Mouse (Mus musculus) liver, embryonic 11.5 days (tissue): ENCODE results near the gene Ampd2. TPM values are rescaled to one million over a fixed set of nuclear protein-coding genes. Genes with fewer than 3 reads are reported as not detected.
A peak's percentile ranks its signal among the peaks of the same experiment; 100 is the strongest.

Experiments used
- ATAC-seq: fragments of 200-750 bp; cut with Nextera tagmentation; replicated peaks from 2 replicates; pipeline ENCODE4 v1.8.0; 2017; ENCODE audit warnings: moderate number of reproducible peaks, mild to moderate bottlenecking, moderate TSS enrichment, moderate library complexity; ENCODE audit not compliant: low FRiP score
- DNase-seq: peaks from one replicate; pipeline ENCODE4 v3.0.0-alpha.2; 2017; ENCODE audit warnings: low spot score
- H3K27ac ChIP-seq: fragments of 300-500 bp; sonication (generic); 2 replicates; pipeline ENCODE4 v1.5.1; 2014; ENCODE audit warnings: mild to moderate bottlenecking, low read depth, low read length, control low read depth
- H3K27me3 ChIP-seq: fragments of 300-500 bp; sonication (generic); replicated peaks from 2 replicates; pipeline ENCODE4 v1.6.1; 2014; ENCODE audit warnings: low read length, mixed read lengths; ENCODE audit not compliant: control insufficient read depth, insufficient read depth
- H3K36me3 ChIP-seq: fragments of 300-500 bp; sonication (generic); 2 replicates; pipeline ENCODE4 v1.6.1; 2014; ENCODE audit warnings: mild to moderate bottlenecking, low read length, moderate library complexity, mixed read lengths; ENCODE audit not compliant: control insufficient read depth, insufficient read depth
- H3K4me1 ChIP-seq: fragments of 300-500 bp; sonication (generic); replicated peaks from 2 replicates; pipeline ENCODE4 v1.6.1; 2014; ENCODE audit warnings: low read length, mixed read lengths; ENCODE audit not compliant: control insufficient read depth, insufficient read depth
- H3K4me2 ChIP-seq: fragments of 300-500 bp; sonication (generic); 2 replicates; pipeline ENCODE4 v1.6.1; 2014; ENCODE audit warnings: mild to moderate bottlenecking, control low read depth, moderate library complexity
- H3K4me3 ChIP-seq: fragments of 300-500 bp; sonication (generic); 2 replicates; pipeline ENCODE4 v1.5.1; 2014; ENCODE audit warnings: low read depth, low read length, control low read depth
- H3K9ac ChIP-seq: fragments of 300-500 bp; sonication (generic); 2 replicates; pipeline ENCODE4 v1.6.1; 2014; ENCODE audit warnings: low read depth, low read length, control low read depth
- H3K9me3 ChIP-seq: fragments of 300-500 bp; sonication (generic); 2 replicates; pipeline ENCODE4 v1.6.1; 2016; ENCODE audit warnings: low read length, inconsistent platforms, mixed read lengths; ENCODE audit not compliant: control insufficient read depth
- WGBS: fragments of 180-500 bp; shearing (Covaris S2); extraction: QIAGEN DNeasy Blood & Tissue Kit; methylation state at CpG from one replicate; pipeline ENCODE4 v1.1.7; 2014; 5-methylcytosine and 5-hydroxymethylcytosine counted together
- polyA plus RNA-seq: library from polyadenylated mRNA; unstranded; fragments of >200 nt; fragmentation: Nextera tagmentation; extraction: Ambion mirVana; gene quantifications from 2 replicates; pipeline ENCODE4 v1.2.1, GENCODE M21; 2014

Gene Ampd2
- polyA plus RNA-seq, 1 experiment from 2014 or later = 119 TPM

GRCm38 (mm10) chr3:108124131-108124530, 37.7 kb upstream of the Ampd2 start:
- Histone ChIP-seq H3K27ac (no peak overlapping the region), H3K9me3 (no peaks in the 10 kb centered on the region), H3K4me2 (no peak overlapping the region), H3K4me3 (no peak overlapping the region), H3K9ac (no peak overlapping the region), H3K27me3 (no peaks in the 10 kb centered on the region), H3K4me1 (peaks cover 17% of the 10 kb centered on the region), H3K36me3 (peaks cover 12% of the 10 kb centered on the region)
- DNase-seq (no peak), ATAC-seq (no peak)
- 47% methylated on average over 1 of the region's 1 CpGs for WGBS

GRCm38 (mm10) chr3:108123242-108123641, 36.8 kb upstream of the Ampd2 start:
- no peak overlapping the region for H3K27ac ChIP-seq
- H3K9ac ChIP-seq = no peak overlapping the region
- no peak overlapping the region for H3K4me3 ChIP-seq
- H3K4me1 ChIP-seq = peaks cover 8% of the 10 kb centered on the region
- ATAC-seq (no peak), DNase-seq (no peak)
- no peak overlapping the region for H3K4me2 ChIP-seq
- no peaks in the 10 kb centered on the region for H3K27me3 ChIP-seq
- H3K9me3 ChIP-seq = no peaks in the 10 kb centered on the region
- WGBS = 88% methylated on average over 5 of the region's 5 CpGs
- H3K36me3 ChIP-seq = peaks cover 13% of the 10 kb centered on the region

DNA sequence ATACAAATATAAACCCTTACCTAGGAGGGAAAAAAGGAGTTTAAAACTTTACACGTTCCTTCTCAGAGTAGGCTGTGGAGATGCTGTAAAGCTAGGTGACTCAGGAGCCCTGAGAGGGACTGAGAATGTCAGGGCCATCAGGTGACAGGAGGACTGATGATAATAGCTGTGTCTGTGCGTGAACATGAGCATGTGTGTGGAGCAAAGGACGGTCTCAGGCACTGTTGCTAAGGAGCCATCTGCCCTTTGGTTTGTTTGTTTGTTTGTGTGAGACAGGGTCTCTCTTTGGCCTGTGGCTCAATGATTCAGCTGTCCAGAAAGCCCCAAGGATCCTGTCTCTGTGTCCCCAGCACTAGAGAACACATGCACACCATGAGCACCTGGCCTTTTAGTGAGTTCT, 34.6 kb upstream of the Ampd2 start:
- Histone ChIP-seq H3K4me1 (0 out of 2 replicates have a peak, but pooled peaks cover 2% of the 10 kb centered on the region), H3K9me3 (no peaks in the 10 kb centered on the region), H3K27me3 (no peaks in the 10 kb centered on the region), H3K4me2 (no peak overlapping the region), H3K36me3 (peaks cover 17% of the 10 kb centered on the region), H3K4me3 (no peak overlapping the region), H3K27ac (no peak overlapping the region), H3K9ac (no peak overlapping the region)
- ATAC-seq (no peak), DNase-seq (no peak)
- WGBS = 82% methylated on average over 3 of the region's 3 CpGs

GRCm38 (mm10) chr3:108117465-108117864, 31.0 kb upstream of the Ampd2 start:
- DNase-seq (no peak), ATAC-seq (no peak)
- Histone ChIP-seq H3K9ac (no peak overlapping the region), H3K9me3 (no peaks in the 10 kb centered on the region), H3K4me2 (no peak overlapping the region), H3K4me1 (no peaks in the 10 kb centered on the region), H3K27ac (no peak overlapping the region), H3K36me3 (peaks cover 28% of the 10 kb centered on the region), H3K4me3 (no peak overlapping the region), H3K27me3 (no peaks in the 10 kb centered on the region)
- 90% methylated on average over 6 of the region's 6 CpGs for WGBS

- H3K9me3 ChIP-seq = no peaks in the 10 kb centered on the region
- peaks cover 34% of the 10 kb centered on the region for H3K36me3 ChIP-seq
- no peaks in the 10 kb centered on the region for H3K27me3 ChIP-seq
- H3K27ac ChIP-seq = no peak overlapping the region
- H3K4me1 ChIP-seq = no peaks in the 10 kb centered on the region
- DNase-seq (no peak), ATAC-seq (no peak)
- no peak overlapping the region for H3K4me3 ChIP-seq
- no peak overlapping the region for H3K4me2 ChIP-seq
- WGBS = 83% methylated on average over 7 of the region's 7 CpGs
- no peak overlapping the region for H3K9ac ChIP-seq
Observed at GRCm38 (mm10) chr3:108113591-108114289, 27.3 kb upstream of the Ampd2 start.

DNA sequence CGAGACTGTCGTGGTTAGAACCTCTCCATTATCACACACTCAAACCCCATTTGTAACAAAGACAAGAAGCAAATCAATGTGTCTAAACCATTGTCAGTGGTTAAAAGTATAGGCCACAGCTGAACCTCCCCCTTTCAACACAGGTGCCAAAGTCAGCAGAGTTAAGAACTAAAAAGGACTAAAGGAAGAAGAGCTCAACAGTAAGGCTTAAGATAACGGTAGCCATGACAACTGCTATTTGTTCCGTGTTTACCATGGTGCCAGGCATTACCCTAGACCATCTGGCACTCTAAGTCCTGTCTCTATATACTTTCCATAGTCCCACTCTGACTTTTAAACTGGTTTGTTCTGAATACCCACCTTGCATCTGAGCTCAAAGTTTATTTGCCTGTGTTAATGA, 26.2 kb upstream of the Ampd2 start:
- Histone ChIP-seq H3K4me3 (no peak overlapping the region), H3K9me3 (no peaks in the 10 kb centered on the region), H3K27ac (no peak overlapping the region), H3K27me3 (no peaks in the 10 kb centered on the region), H3K9ac (no peak overlapping the region), H3K36me3 (peaks cover 38% of the 10 kb centered on the region), H3K4me1 (no peaks in the 10 kb centered on the region), H3K4me2 (no peak overlapping the region)
- no peak for DNase-seq
- WGBS = 79% methylated on average over 4 of the region's 4 CpGs
- ATAC-seq = no peak

DNA sequence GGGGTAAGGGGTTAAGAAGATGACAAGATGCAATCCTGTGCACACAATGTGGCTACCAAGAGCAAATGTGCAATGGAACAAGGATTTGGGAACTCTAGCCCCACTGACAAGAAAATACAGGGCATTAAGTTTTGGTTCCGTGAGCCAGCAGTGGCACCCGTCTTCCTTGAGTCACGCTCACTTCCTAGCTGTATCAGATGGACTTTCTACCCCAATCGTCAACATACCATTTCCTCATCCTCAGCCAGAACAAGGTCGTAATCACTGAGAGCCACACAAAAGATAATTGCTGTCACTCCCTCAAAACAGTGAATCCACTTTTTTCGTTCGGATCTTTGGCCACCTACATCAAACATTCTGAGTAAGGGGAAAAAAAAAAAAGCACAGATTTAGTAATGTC, 25.8 kb upstream of the Ampd2 start:
- Histone ChIP-seq H3K27ac (no peak overlapping the region), H3K4me1 (no peaks in the 10 kb centered on the region), H3K4me2 (no peak overlapping the region), H3K4me3 (no peak overlapping the region), H3K27me3 (no peaks in the 10 kb centered on the region), H3K36me3 (peaks cover 38% of the 10 kb centered on the region), H3K9me3 (no peaks in the 10 kb centered on the region), H3K9ac (no peak overlapping the region)
- no peak for DNase-seq
- ATAC-seq = no peak
- 73% methylated on average over 7 of the region's 7 CpGs for whole genome bisulfite sequencing

DNA sequence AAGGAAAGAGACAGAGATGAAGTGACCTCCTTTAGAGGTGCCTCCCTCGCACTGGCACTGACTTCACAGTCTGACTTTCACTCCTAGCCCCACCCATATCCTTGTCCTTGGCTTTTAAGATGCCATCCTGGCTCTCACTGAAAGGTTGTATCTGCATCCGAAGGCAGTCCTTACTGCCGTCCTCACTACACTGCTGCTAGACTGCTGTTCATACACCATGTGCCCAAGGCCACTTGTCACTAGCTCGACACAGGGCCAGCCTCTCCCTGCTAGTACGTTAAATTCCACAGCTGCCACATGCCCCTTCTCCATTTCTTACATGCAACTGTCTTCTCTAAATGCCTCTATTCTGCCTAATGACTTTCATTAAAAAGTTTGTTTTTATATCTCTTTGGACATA, 24.9 kb upstream of the Ampd2 start:
- Histone ChIP-seq H3K27ac (no peak overlapping the region), H3K4me2 (no peak overlapping the region), H3K36me3 (peaks cover 36% of the 10 kb centered on the region), H3K9me3 (no peaks in the 10 kb centered on the region), H3K4me3 (no peak overlapping the region), H3K9ac (no peak overlapping the region), H3K27me3 (no peaks in the 10 kb centered on the region), H3K4me1 (peaks cover 6% of the 10 kb centered on the region; the same call in 1 of the 2 replicates)
- DNase-seq (no peak), ATAC-seq (no peak)
- WGBS = 92% methylated on average over 5 of the region's 5 CpGs

DNA sequence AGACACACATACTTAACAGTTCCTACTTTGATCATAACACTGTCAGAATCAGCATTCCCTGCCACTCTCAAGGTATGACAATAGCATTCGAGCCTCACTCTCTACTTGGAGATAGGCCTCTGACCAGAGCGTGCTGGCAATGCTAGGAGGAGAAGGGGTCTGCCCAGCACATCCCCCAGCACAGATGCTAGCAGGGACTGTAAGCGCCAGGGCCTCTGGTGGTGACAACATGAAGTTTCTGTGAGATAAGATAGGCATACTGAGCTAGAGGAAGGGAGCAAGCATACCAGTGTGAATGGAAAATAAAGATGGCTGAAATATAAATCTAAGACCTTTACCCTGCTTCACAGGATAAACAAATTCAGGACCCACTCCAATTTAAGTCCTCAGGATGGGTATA, 18.8 kb upstream of the Ampd2 start:
- DNase-seq (no peak), ATAC-seq (peak; percentile 96)
- 33% methylated on average over 3 of the region's 3 CpGs for WGBS
- no peaks in the 10 kb centered on the region for H3K27me3 ChIP-seq
- H3K27ac ChIP-seq = 0 out of 2 replicates have a peak overlapping the region, but pooled peaks have one; percentile 8
- peaks cover 21% of the 10 kb centered on the region for H3K4me1 ChIP-seq
- 0 out of 2 replicates have a peak overlapping the region, but pooled peaks have one; percentile 1 for H3K9ac ChIP-seq
- peaks cover 11% of the 10 kb centered on the region; the same call in 1 of the 2 replicates for H3K36me3 ChIP-seq
- 0 out of 2 replicates have a peak overlapping the region, but pooled peaks have one; percentile 15 for H3K4me2 ChIP-seq
- no peaks in the 10 kb centered on the region for H3K9me3 ChIP-seq
- H3K4me3 ChIP-seq = no peak overlapping the region
